Mouse (Mus musculus): ENCODE data around the gene Tmem132a. TPM values are rescaled to one million over a fixed set of nuclear protein-coding genes. Genes with fewer than 3 reads are reported as not detected.
A peak's percentile ranks its signal among the peaks of the same experiment; 100 is the strongest.

The Tmem132a gene
- total RNA-seq, 2 experiments from 2014 or later: 12.9 to 17.3 TPM

GRCm38 (mm10) chr19:10841721-10842626, 27.8 kb downstream of the Tmem132a start:
- DNase-seq: no peak

GRCm38 (mm10) chr19:10839010-10839892, 30.5 kb downstream of the Tmem132a start, which contains the start of gene Slc15a3:
Gene Slc15a3 (plus strand): TSS chr19:10839727.
- no peak for DNase-seq
- intact Hi-C loops (cut with DNase I; ENCODE audit: low total_unique reads): no loop called here

More at GRCm38 (mm10) chr19:10841721-10842626, 27.8 kb downstream of the Tmem132a start:
- intact Hi-C loops (cut with DNase I; ENCODE audit: low total_unique reads): no loop called here

GRCm38 (mm10) chr19:10835671-10836070, 34.1 kb downstream of the Tmem132a start:
- no peak for DNase-seq
- intact Hi-C loops (cut with DNase I; ENCODE audit: low total_unique reads): no loop called here

- no peak for DNase-seq
- intact Hi-C loops (cut with DNase I; ENCODE audit: low total_unique reads): no loop called here
Measured at GRCm38 (mm10) chr19:10833611-10834010, 36.1 kb downstream of the Tmem132a start.

GRCm38 (mm10) chr19:10832030-10832429, 37.7 kb downstream of the Tmem132a start:
- DNase-seq: no peak
- intact Hi-C loops (cut with DNase I; ENCODE audit: low total_unique reads): no loop called here

- DNase-seq: peak; percentile 76
- intact Hi-C loops (cut with DNase I; ENCODE audit: low total_unique reads): no loop called here
Measured at GRCm38 (mm10) chr19:10831424-10831823, 38.3 kb downstream of the Tmem132a start.

GRCm38 (mm10) chr19:10829436-10830175, 40.1 kb downstream of the Tmem132a start, which contains the start of gene Cd6:
Gene Cd6 (minus strand): TSS chr19:10830058.
- intact Hi-C loops (cut with DNase I; ENCODE audit: low total_unique reads): loop anchor here (5.0 kb wide), 1 partner anchor 117 kb away; no protein-coding TSS in a partner anchor
- no peak for DNase-seq

- DNase-seq: no peak
- intact Hi-C loops (cut with DNase I; ENCODE audit: low total_unique reads): loop anchor here (5.0 kb wide), 1 partner anchor 116 kb away; no protein-coding TSS in a partner anchor
Measured at GRCm38 (mm10) chr19:10828321-10828720, 41.4 kb downstream of the Tmem132a start.

- intact Hi-C loops (cut with DNase I; ENCODE audit: low total_unique reads): loop anchor here (5.0 kb wide), 1 partner anchor 102 kb away; no protein-coding TSS in a partner anchor
- no peak for DNase-seq
Measured at GRCm38 (mm10) chr19:10824061-10824460, 45.7 kb downstream of the Tmem132a start.

- intact Hi-C loops (cut with DNase I; ENCODE audit: low total_unique reads): loop anchor here (5.0 kb wide), 1 partner anchor 100 kb away; no protein-coding TSS in a partner anchor
- no peak for DNase-seq
Measured at GRCm38 (mm10) chr19:10822534-10822933, 47.2 kb downstream of the Tmem132a start.

- intact Hi-C loops (cut with DNase I; ENCODE audit: low total_unique reads): loop anchor here (5.0 kb wide), 1 partner anchor 99 kb away; no protein-coding TSS in a partner anchor
- DNase-seq: no peak
Measured at GRCm38 (mm10) chr19:10821319-10821718, 48.4 kb downstream of the Tmem132a start.

- intact Hi-C loops (cut with DNase I; ENCODE audit: low total_unique reads): no loop called here
Measured at GRCm38 (mm10) chr19:10818217-10818946, 51.4 kb downstream of the Tmem132a start.

GRCm38 (mm10) chr19:10816462-10816861, 53.3 kb downstream of the Tmem132a start:
- DNase-seq: no peak
- intact Hi-C loops (cut with DNase I; ENCODE audit: low total_unique reads): no loop called here

More at GRCm38 (mm10) chr19:10818217-10818946, 51.4 kb downstream of the Tmem132a start:
- no peak for DNase-seq

GRCm38 (mm10) chr19:10815871-10816270, 53.9 kb downstream of the Tmem132a start:
- intact Hi-C loops (cut with DNase I; ENCODE audit: low total_unique reads): no loop called here
- no peak for DNase-seq

- no peak for DNase-seq
- intact Hi-C loops (cut with DNase I; ENCODE audit: low total_unique reads): no loop called here
Measured at GRCm38 (mm10) chr19:10813905-10814304, 55.8 kb downstream of the Tmem132a start.

- DNase-seq: no peak
- intact Hi-C loops (cut with DNase I; ENCODE audit: low total_unique reads): no loop called here
Measured at GRCm38 (mm10) chr19:10813039-10813438, 56.7 kb downstream of the Tmem132a start.

GRCm38 (mm10) chr19:10811471-10811870, 58.3 kb downstream of the Tmem132a start:
- intact Hi-C loops (cut with DNase I; ENCODE audit: low total_unique reads): no loop called here

GRCm38 (mm10) chr19:10810176-10810492, 59.6 kb downstream of the Tmem132a start:
- no peak for DNase-seq
- intact Hi-C loops (cut with DNase I; ENCODE audit: low total_unique reads): no loop called here

More at GRCm38 (mm10) chr19:10811471-10811870, 58.3 kb downstream of the Tmem132a start:
- DNase-seq: no peak

Data from gastrocnemius, postnatal 14 days (tissue).